Mouse (Mus musculus) frontal cortex, postnatal 25 days (tissue): Measurements from ENCODE around the gene Hibadh.
A peak's percentile ranks its signal among the peaks of the same experiment; 100 is the strongest.

Source experiments
- DNase-seq, 2 experiments: peaks; one replicate each; pipeline ENCODE4 v3.0.0; 2022; ENCODE audit warnings: low spot score in 2 of 2

The Hibadh gene

GRCm38 (mm10) chr6:52638471-52639185 lies 1.6 kb downstream of the Hibadh start:
- DNase-seq = no peak

DNA sequence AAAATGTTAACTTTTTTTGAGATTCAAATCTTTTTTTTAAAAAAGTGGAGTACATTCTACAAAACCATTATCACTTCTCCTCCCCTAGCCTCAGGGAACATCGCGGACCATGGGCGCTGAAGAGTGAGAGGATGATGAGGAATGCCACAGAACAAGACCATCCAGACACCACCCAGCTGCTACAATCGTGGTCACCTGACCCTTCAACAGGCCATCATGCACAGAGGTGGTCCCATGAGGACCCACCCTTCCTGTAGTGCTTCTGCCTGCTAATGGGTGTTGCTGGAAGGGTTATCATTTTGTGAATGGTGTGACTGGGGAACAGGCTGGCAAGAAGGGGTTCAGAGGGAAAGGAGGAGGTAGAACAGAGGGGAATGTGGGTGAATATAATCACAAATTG lies 2.9 kb downstream of the Hibadh start:
- no peak for DNase-seq

DNA sequence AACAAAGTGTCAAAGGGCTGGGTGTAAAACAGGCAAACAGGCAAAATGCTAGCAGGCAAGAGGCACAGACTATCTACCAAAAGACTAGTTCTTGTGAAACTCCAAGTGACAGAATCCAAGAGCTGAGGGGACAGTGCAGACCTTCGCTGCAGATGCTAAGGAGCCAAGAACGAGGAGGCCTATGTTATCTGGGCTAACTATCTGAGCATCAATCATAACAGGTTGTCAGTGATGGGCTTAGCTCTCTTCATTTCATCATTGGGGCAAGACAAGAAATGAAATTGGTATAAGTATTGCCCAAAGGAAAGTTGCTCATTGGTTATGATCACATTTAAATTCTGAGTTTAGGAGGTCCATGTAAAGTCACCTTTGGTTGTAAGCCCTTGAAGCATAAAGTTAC lies 4.8 kb downstream of the Hibadh start:
- DNase-seq = no peak

DNA sequence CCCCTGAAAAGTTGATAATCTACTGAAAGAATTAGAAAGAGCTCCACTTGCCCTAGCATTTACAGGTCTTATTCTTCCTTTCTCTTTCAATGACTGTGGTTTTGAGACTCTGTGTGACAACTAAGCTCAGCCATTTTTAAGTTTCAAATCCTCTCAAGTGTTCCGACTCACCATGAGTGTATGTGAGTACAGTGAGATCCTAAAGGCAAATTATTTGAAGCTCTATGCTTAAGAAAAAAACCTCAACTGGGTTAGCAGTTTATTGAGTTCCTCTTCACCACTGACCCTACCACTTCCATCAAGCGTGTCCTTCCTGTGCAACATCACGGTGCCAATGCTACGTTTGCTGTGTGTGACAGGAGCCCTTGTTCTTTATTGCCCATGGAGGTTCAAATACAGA lies 9.6 kb downstream of the Hibadh start:
- no peak for DNase-seq

DNA sequence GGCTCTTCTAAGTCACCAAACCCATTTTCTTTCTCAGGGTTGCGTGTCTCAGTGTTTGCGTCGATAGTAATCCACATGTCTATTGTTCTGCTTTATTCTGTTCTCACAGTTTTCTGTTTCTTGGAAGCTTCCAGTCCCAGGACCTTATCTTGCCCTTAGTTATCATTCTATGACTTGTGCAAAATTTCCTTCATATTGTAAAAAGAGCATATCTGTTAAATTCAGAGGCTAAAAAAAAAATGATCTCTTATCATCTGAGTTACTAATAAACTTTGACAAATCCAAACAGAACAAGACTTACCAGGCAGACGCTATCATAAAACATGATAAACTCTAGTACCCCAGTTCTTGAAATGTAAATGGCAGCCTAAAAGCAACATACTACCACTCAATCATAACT lies 11.0 kb downstream of the Hibadh start:
- no peak for DNase-seq

DNA sequence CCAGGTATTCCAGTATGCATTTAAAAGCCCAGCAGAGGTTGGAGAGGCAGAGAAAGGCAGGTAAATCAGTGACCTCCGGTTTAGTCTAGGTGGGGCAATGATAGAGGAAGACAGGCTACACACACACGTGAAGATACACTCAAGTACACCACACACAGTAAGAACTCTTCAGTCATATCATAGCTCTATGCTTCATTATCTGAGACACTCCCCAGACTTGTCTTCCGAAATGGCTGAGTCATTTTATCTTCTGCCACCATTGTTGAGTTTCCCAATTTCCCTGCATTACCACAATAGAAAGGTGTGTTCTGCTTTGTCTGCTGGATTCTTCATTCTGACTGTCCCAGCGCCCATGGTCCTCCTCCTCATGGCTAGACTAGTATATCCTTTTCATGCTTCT lies 13.5 kb downstream of the Hibadh start:
- DNase-seq = no peak

GRCm38 (mm10) chr6:52623741-52624140 lies 16.4 kb downstream of the Hibadh start:
- DNase-seq = no peak

GRCm38 (mm10) chr6:52621731-52622480 lies 18.3 kb downstream of the Hibadh start:
- no peak for DNase-seq

DNA sequence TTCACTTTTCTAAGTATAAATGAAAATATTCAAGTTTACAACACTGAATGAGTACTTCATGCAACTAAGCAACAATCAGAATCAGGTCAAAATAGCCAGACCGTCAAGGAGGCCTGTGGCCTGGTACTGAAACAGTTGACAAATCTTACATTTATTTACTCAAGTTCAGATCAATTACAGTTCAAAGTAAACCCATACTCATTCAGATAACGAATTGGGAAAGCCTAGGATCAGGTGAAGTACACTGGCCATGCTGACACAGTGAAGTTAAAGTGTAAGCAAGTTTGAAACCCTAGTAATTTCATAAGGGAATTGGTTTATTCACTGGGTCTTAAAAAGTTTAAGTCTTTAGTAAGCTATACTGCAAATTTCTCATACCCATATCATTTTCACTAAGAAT lies 20.1 kb downstream of the Hibadh start:
- no peak for DNase-seq

GRCm38 (mm10) chr6:52609626-52610352 lies 30.4 kb downstream of the Hibadh start:
- DNase-seq = no peak

GRCm38 (mm10) chr6:52608121-52608520 lies 32.1 kb downstream of the Hibadh start:
- DNase-seq = no peak

DNA sequence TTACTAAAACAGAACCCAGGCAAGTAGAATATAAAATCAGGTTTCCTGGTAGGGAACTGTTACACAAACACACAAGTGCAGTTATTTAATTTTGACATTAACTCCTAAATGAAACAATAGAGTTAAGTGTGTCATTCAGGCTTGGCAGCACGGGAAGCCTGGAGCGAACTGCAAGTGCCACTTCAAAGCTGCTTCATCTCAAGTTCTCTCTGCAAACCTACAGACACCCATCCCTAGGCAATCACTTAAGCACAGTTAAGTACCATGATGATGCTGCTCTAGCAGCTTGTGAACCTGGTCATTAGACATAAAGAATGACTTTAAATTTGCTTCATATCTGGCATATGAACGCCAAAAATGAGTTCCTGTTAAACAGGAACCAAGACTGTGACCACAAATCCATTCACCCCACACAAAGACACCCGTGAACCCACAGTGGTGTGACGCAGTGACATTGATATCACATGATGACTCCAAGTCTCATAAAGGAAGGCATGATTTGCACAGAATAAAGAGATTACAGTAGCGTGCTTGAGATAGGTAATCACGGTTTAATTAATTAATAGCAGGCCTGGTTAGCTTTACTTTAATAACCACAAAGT lies 33.3 kb downstream of the Hibadh start:
- no peak for DNase-seq

- DNase-seq = no peak
These were observed 38.2 kb downstream of the Hibadh start for GRCm38 (mm10) chr6:52601706-52602642.

DNA sequence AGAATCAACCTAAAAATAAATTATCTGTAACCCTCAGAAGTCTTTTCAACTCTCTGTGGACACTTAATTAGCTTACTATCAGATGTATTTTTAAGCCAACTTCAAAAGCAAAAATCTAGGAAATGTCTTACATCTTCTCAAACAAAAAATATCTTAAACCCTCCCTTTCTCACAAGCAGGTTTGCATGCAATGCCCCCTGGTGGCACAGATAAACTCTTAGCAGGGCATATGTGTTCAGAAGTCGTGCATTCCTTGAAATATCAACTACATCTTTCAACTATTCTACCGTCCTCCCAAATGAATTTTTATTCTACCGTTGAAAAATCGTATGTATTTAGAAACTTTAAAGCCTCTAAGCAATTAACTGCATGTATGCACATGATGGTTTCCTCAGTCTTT lies 39.1 kb downstream of the Hibadh start:
- DNase-seq = peak in 1 of 2 experiments; percentile 18

- no peak for DNase-seq
These were observed 45.4 kb downstream of the Hibadh start for GRCm38 (mm10) chr6:52594752-52595151.

DNA sequence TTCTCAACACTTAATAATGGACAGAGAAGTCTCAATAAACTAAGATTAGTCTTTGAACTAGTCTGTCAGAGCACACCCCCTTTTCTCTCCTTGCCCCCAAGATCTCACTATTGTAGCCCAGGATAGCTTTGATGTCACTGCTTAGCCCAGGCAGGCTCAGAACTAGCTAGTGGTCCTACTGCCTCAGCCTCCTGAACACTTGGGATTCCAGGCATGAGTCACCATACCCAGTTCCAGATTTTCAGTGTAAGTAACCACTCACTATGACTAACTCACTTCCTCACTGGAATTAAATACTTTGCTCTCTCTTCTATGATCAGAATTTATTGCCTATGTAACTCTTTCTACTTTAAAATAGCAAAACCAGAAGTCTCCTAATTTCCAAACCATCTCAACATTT lies 53.6 kb downstream of the Hibadh start:
- no peak for DNase-seq

- peak; percentile 3 to 5 for DNase-seq
These were observed 55.8 kb downstream of the Hibadh start for GRCm38 (mm10) chr6:52584383-52584782.

- no peak for DNase-seq
These were observed 59.1 kb downstream of the Hibadh start for GRCm38 (mm10) chr6:52581081-52581480.

DNA sequence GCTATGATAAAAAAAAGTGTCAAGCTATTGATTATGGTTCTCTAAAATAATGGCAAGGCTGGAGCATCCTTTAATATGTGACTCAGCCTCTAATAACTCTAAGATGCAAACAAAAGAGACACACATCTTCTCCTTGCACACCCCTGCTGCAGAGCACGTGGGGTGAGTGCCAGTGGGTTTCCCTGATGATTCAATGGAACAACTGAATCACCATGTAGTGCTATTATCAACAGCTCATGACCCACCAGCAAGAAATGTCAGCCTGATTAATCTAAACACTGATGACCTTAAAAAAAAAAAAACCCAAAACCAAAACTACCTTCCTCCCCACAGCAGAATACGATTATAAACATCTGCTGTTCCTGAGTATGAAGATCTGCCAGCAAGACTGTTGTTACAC lies 61.9 kb downstream of the Hibadh start:
- DNase-seq = no peak

- DNase-seq = no peak
These were observed 62.9 kb downstream of the Hibadh start for GRCm38 (mm10) chr6:52577270-52577669.

DNA sequence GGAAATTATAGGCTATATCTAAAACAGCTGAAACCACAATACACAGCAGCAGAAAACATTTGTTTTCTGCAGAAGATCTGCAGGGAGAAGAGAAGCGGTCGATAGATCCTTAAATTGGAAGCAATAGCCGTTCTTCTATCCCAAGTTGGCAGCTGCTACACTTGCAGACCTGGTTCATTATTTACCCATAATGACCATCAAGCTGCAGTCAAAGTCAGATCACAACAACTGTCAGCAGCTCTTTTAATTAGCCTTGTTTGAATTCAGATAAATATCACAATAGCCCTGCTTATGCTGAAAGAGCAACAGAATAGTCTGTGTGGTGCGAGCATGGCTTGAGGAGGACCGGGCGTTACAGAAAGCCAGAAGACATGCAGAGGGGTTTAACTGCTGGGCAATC lies 71.5 kb downstream of the Hibadh start:
- DNase-seq = no peak
